Mouse (Mus musculus): ENCODE measurements around the gene Dusp2.

Dusp2 gene

GRCm38 (mm10) chr2:127363282-127363652 is 27.3 kb downstream of the Dusp2 start:
- no peaks in the 10 kb centered on the region for H3K9me3 ChIP-seq (ENCODE audit: low read length)
- peaks cover 94% of the 10 kb centered on the region for H3K27me3 ChIP-seq (ENCODE audit: insufficient read depth, low read length)
- H3K4me3 ChIP-seq (replicated peaks; ENCODE audit: low read length), result peak overlapping the region; percentile 86
- peaks cover 19% of the 10 kb centered on the region for H3K4me1 ChIP-seq (replicated peaks; ENCODE audit: low read depth, low read length)
- no peaks in the 10 kb centered on the region for H3K36me3 ChIP-seq (ENCODE audit: insufficient read depth, low read length)
- TF ChIP-seq CTCF (conservative IDR thresholded peaks at IDR 0.05; ENCODE audit: low read length), result no peak
- no peak for TF ChIP-seq POU5F1 (IDR thresholded peaks at IDR 0.05; ENCODE audit: borderline replicate concordance, low read length)
- no peak for TF ChIP-seq NANOG (IDR thresholded peaks at IDR 0.05; ENCODE audit: borderline replicate concordance, low read length)

DNA sequence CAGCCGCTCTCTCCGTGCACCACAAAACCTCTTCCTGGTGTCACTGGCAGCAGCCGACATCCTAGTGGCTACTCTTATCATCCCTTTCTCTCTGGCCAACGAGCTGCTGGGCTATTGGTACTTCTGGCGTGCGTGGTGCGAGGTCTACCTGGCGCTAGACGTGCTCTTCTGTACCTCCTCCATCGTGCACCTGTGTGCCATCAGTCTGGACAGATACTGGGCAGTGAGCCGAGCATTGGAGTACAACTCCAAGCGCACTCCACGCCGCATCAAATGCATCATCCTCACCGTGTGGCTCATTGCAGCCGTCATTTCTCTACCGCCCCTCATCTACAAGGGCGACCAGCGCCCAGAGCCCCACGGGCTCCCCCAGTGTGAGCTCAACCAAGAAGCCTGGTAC is 27.7 kb downstream of the Dusp2 start:
- TF ChIP-seq NANOG (IDR thresholded peaks at IDR 0.05; ENCODE audit: borderline replicate concordance, low read length), result no peak
- H3K36me3 ChIP-seq (ENCODE audit: insufficient read depth, low read length), result no peaks in the 10 kb centered on the region
- peak overlapping the region; percentile 86 for H3K4me3 ChIP-seq (replicated peaks; ENCODE audit: low read length)
- H3K9me3 ChIP-seq (ENCODE audit: low read length), result no peaks in the 10 kb centered on the region
- H3K4me1 ChIP-seq (replicated peaks; ENCODE audit: low read depth, low read length), result peaks cover 19% of the 10 kb centered on the region
- peaks cover 94% of the 10 kb centered on the region for H3K27me3 ChIP-seq (ENCODE audit: insufficient read depth, low read length)

DNA sequence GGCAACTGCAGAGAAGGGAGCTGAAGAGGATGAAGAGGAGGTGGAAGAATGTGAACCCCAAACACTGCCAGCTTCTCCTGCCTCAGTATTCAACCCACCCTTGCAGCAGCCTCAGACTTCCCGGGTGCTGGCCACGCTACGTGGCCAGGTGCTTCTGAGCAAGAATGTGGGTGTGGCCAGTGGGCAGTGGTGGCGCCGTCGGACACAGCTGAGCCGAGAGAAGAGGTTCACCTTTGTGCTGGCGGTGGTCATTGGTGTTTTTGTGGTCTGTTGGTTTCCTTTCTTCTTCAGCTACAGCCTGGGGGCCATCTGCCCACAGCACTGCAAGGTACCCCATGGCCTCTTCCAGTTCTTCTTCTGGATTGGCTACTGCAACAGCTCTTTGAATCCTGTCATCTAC is 28.5 kb downstream of the Dusp2 start:
- H3K4me3 ChIP-seq (replicated peaks; ENCODE audit: low read length), result peak overlapping the region; percentile 86; the same call in 1 of the 2 replicates
- H3K27me3 ChIP-seq (ENCODE audit: insufficient read depth, low read length), result peaks cover 96% of the 10 kb centered on the region
- peaks cover 19% of the 10 kb centered on the region for H3K4me1 ChIP-seq (replicated peaks; ENCODE audit: low read depth, low read length)
- no peaks in the 10 kb centered on the region for H3K36me3 ChIP-seq (ENCODE audit: insufficient read depth, low read length)
- TF ChIP-seq POU5F1 (IDR thresholded peaks at IDR 0.05; ENCODE audit: borderline replicate concordance, low read length), result no peak
- no peak for TF ChIP-seq CTCF (conservative IDR thresholded peaks at IDR 0.05; ENCODE audit: low read length)
- TF ChIP-seq NANOG (IDR thresholded peaks at IDR 0.05; ENCODE audit: borderline replicate concordance, low read length), result no peak
- no peaks in the 10 kb centered on the region for H3K9me3 ChIP-seq (ENCODE audit: low read length)

GRCm38 (mm10) chr2:127367126-127367820 is 31.3 kb downstream of the Dusp2 start:
- Histone ChIP-seq H3K9me3 (ENCODE audit: low read length) (no peaks in the 10 kb centered on the region), H3K4me3 (replicated peaks; ENCODE audit: low read length) (no peak overlapping the region), H3K4me1 (replicated peaks; ENCODE audit: low read depth, low read length) (peaks cover 33% of the 10 kb centered on the region), H3K27me3 (ENCODE audit: insufficient read depth, low read length) (peaks cover 91% of the 10 kb centered on the region), H3K36me3 (ENCODE audit: insufficient read depth, low read length) (no peaks in the 10 kb centered on the region)
- TF ChIP-seq NANOG (IDR thresholded peaks at IDR 0.05; ENCODE audit: borderline replicate concordance, low read length), result no peak
- no peak for TF ChIP-seq POU5F1 (IDR thresholded peaks at IDR 0.05; ENCODE audit: borderline replicate concordance, low read length)
- TF ChIP-seq CTCF (conservative IDR thresholded peaks at IDR 0.05; ENCODE audit: low read length), result no peak

- no peak overlapping the region for H3K4me3 ChIP-seq (replicated peaks; ENCODE audit: low read length)
- H3K4me1 ChIP-seq (replicated peaks; ENCODE audit: low read depth, low read length), result peaks cover 16% of the 10 kb centered on the region
- H3K36me3 ChIP-seq (ENCODE audit: insufficient read depth, low read length), result no peaks in the 10 kb centered on the region
- TF ChIP-seq NANOG (IDR thresholded peaks at IDR 0.05; ENCODE audit: borderline replicate concordance, low read length) (no peak), CTCF (conservative IDR thresholded peaks at IDR 0.05; ENCODE audit: low read length) (no peak), POU5F1 (IDR thresholded peaks at IDR 0.05; ENCODE audit: borderline replicate concordance, low read length) (no peak)
- no peaks in the 10 kb centered on the region for H3K9me3 ChIP-seq (ENCODE audit: low read length)
- H3K27me3 ChIP-seq (ENCODE audit: insufficient read depth, low read length), result peaks cover 83% of the 10 kb centered on the region
Measured at GRCm38 (mm10) chr2:127369703-127370376, 33.9 kb downstream of the Dusp2 start.

- Histone ChIP-seq H3K9me3 (ENCODE audit: low read length) (no peaks in the 10 kb centered on the region), H3K4me3 (replicated peaks; ENCODE audit: low read length) (no peak overlapping the region), H3K36me3 (ENCODE audit: insufficient read depth, low read length) (no peaks in the 10 kb centered on the region), H3K4me1 (replicated peaks; ENCODE audit: low read depth, low read length) (peaks cover 14% of the 10 kb centered on the region), H3K27me3 (ENCODE audit: insufficient read depth, low read length) (peaks cover 73% of the 10 kb centered on the region)
- no peak for TF ChIP-seq CTCF (conservative IDR thresholded peaks at IDR 0.05; ENCODE audit: low read length)
- TF ChIP-seq NANOG (IDR thresholded peaks at IDR 0.05; ENCODE audit: borderline replicate concordance, low read length), result no peak
- TF ChIP-seq POU5F1 (IDR thresholded peaks at IDR 0.05; ENCODE audit: borderline replicate concordance, low read length), result no peak
Measured at GRCm38 (mm10) chr2:127370561-127371483, 34.9 kb downstream of the Dusp2 start.

DNA sequence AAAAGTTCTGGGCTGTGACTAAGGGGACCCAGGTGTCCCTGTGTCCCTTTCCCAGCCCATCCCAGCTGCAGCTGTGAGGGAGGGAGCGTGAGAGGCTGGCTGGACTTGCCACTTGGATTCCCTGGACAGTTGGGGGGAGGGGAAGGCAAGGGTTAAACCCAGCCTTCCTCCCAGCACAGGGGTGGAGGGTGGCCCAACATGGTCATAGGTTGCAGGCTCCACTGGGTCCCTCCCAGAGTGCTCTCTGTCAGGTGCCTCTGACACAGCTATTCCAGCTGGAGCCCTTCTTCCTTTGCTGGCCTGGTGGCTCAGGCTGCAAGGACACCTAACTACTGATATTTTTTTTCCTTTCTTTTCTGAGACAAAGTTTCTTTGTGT is 35.5 kb downstream of the Dusp2 start:
- Histone ChIP-seq H3K27me3 (ENCODE audit: insufficient read depth, low read length) (peaks cover 66% of the 10 kb centered on the region), H3K4me1 (replicated peaks; ENCODE audit: low read depth, low read length) (peaks cover 14% of the 10 kb centered on the region)

DNA sequence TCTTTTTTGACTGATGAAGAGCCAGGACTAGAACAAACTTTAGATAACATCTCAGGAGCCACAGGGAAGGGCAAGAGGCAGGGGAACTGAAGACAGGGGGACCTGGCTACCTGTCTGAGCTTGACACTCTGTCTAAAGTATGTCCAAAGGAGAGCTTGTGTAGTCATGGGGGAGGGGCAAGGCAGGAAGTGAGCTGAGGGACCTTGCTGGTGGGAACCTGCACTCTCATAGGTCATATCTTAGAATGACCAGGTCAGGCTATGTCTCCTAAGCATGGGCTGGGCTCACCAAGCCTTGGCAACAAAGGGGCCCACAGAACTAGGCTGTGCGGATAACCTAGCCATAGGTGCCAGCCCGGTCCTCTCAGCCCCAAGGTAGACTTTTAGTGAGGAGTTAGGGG is 36.1 kb downstream of the Dusp2 start:
- H3K9me3 ChIP-seq (ENCODE audit: low read length), result no peaks in the 10 kb centered on the region
- H3K4me1 ChIP-seq (replicated peaks; ENCODE audit: low read depth, low read length), result peaks cover 14% of the 10 kb centered on the region
- H3K4me3 ChIP-seq (replicated peaks; ENCODE audit: low read length), result no peak overlapping the region
- peaks cover 60% of the 10 kb centered on the region for H3K27me3 ChIP-seq (ENCODE audit: insufficient read depth, low read length)
- no peaks in the 10 kb centered on the region for H3K36me3 ChIP-seq (ENCODE audit: insufficient read depth, low read length)
- TF ChIP-seq POU5F1 (IDR thresholded peaks at IDR 0.05; ENCODE audit: borderline replicate concordance, low read length), result no peak
- no peak for TF ChIP-seq NANOG (IDR thresholded peaks at IDR 0.05; ENCODE audit: borderline replicate concordance, low read length)
- no peak for TF ChIP-seq CTCF (conservative IDR thresholded peaks at IDR 0.05; ENCODE audit: low read length)

More for the DNA sequence above, 35.5 kb downstream of the Dusp2 start:
- Histone ChIP-seq H3K36me3 (ENCODE audit: insufficient read depth, low read length) (no peaks in the 10 kb centered on the region), H3K4me3 (replicated peaks; ENCODE audit: low read length) (no peak overlapping the region), H3K9me3 (ENCODE audit: low read length) (no peaks in the 10 kb centered on the region)
- TF ChIP-seq NANOG (IDR thresholded peaks at IDR 0.05; ENCODE audit: borderline replicate concordance, low read length) (no peak), CTCF (conservative IDR thresholded peaks at IDR 0.05; ENCODE audit: low read length) (no peak), POU5F1 (IDR thresholded peaks at IDR 0.05; ENCODE audit: borderline replicate concordance, low read length) (no peak)

Data from E14TG2a.4 (cell line).